Mouse (Mus musculus) heart, embryonic 16.5 days (tissue): Measurements from ENCODE around the gene Pou3f1. TPM values are rescaled to one million over a fixed set of nuclear protein-coding genes. Genes with fewer than 3 reads are reported as not detected.

Experiments used
- ATAC-seq: fragments of 200-750 bp; cut with Nextera tagmentation; replicated peaks from 2 replicates; pipeline ENCODE4 v1.8.0; 2017; ENCODE audit warnings: moderate number of reproducible peaks; ENCODE audit not compliant: insufficient read depth, low FRiP score; ENCODE audit errors: extremely low read depth
- H3K27ac ChIP-seq: fragments of 300-500 bp; sonication (generic); 2 replicates; pipeline ENCODE4 v1.5.1; 2014; ENCODE audit warnings: mild to moderate bottlenecking, low read length, control low read depth, moderate library complexity
- H3K27me3 ChIP-seq: fragments of 300-500 bp; sonication (generic); 2 replicates; pipeline ENCODE4 v1.6.1; 2014; ENCODE audit warnings: low read length, mixed read lengths; ENCODE audit not compliant: control insufficient read depth, insufficient read depth
- H3K36me3 ChIP-seq: fragments of 300-500 bp; sonication (generic); 2 replicates; pipeline ENCODE4 v1.6.1; 2014; ENCODE audit not compliant: control insufficient read depth, insufficient read depth
- H3K4me1 ChIP-seq: fragments of 300-500 bp; sonication (generic); 2 replicates; pipeline ENCODE4 v1.6.1; 2014; ENCODE audit warnings: low read length, mixed read lengths; ENCODE audit not compliant: control insufficient read depth, insufficient read depth
- H3K4me2 ChIP-seq: fragments of 300-500 bp; sonication (generic); 2 replicates; pipeline ENCODE4 v1.6.1; 2014; ENCODE audit warnings: low read depth, mild to moderate bottlenecking, control low read depth, low read length
- H3K4me3 ChIP-seq: fragments of 300-500 bp; sonication (generic); 2 replicates; pipeline ENCODE4 v1.5.1; 2014; ENCODE audit warnings: mild to moderate bottlenecking, control low read depth, low read length
- H3K9ac ChIP-seq: fragments of 300-500 bp; sonication (generic); 2 replicates; pipeline ENCODE4 v1.6.1; 2014; ENCODE audit warnings: low read length, control low read depth
- H3K9me3 ChIP-seq: fragments of 300-500 bp; sonication (generic); replicated peaks from 2 replicates; pipeline ENCODE4 v1.6.1; 2016; ENCODE audit warnings: low read length; ENCODE audit not compliant: control insufficient read depth
- WGBS: fragments of 180-500 bp; shearing (Covaris S2); extraction: QIAGEN DNeasy Blood & Tissue Kit; methylation state at CpG from one replicate; pipeline ENCODE4 v1.1.7; 2014; 5-methylcytosine and 5-hydroxymethylcytosine counted together
- polyA plus RNA-seq: library from polyadenylated mRNA; unstranded; fragments of >200 nt; fragmentation: Nextera tagmentation; extraction: Ambion mirVana; gene quantifications from 2 replicates; pipeline ENCODE4 v1.2.1, GENCODE M21; 2015

Pou3f1 gene
- polyA plus RNA-seq, 1 experiment from 2014 or later = 0.17 TPM

- no peak for ATAC-seq
- 6% methylated on average over 29 of the region's 31 CpGs for whole genome bisulfite sequencing
- Histone ChIP-seq H3K4me2 (peak overlapping the region; percentile 64), H3K9me3 (no peaks in the 10 kb centered on the region), H3K27ac (no peak overlapping the region), H3K4me3 (peak overlapping the region; percentile 19), H3K4me1 (peaks cover 13% of the 10 kb centered on the region), H3K36me3 (peaks cover 8% of the 10 kb centered on the region; the same call in 1 of the 2 replicates), H3K9ac (peak overlapping the region; percentile 30; the same call in 1 of the 2 replicates), H3K27me3 (peaks cover 30% of the 10 kb centered on the region)
Measured at GRCm38 (mm10) chr4:124672347-124673320, 16.0 kb downstream of the Pou3f1 start.

GRCm38 (mm10) chr4:124674334-124675032 lies 17.9 kb downstream of the Pou3f1 start:
- 65% methylated on average over 17 of the region's 17 CpGs for WGBS
- H3K4me3 ChIP-seq = no peak overlapping the region
- peaks cover 18% of the 10 kb centered on the region for H3K36me3 ChIP-seq
- H3K9me3 ChIP-seq = no peaks in the 10 kb centered on the region
- H3K27ac ChIP-seq = no peak overlapping the region
- no peak overlapping the region for H3K4me2 ChIP-seq
- no peak for ATAC-seq
- H3K27me3 ChIP-seq = peaks cover 27% of the 10 kb centered on the region
- H3K9ac ChIP-seq = no peak overlapping the region
- peaks cover 13% of the 10 kb centered on the region for H3K4me1 ChIP-seq

- Histone ChIP-seq H3K27ac (no peak overlapping the region), H3K36me3 (peaks cover 22% of the 10 kb centered on the region), H3K9me3 (no peaks in the 10 kb centered on the region), H3K4me3 (no peak overlapping the region), H3K4me1 (peaks cover 13% of the 10 kb centered on the region), H3K4me2 (no peak overlapping the region), H3K27me3 (peaks cover 27% of the 10 kb centered on the region), H3K9ac (no peak overlapping the region)
- WGBS = 6% methylated on average over 4 of the region's 4 CpGs
- no peak for ATAC-seq
Measured at GRCm38 (mm10) chr4:124675037-124675436, 18.4 kb downstream of the Pou3f1 start.

- Histone ChIP-seq H3K4me3 (no peak overlapping the region), H3K36me3 (peaks cover 25% of the 10 kb centered on the region), H3K27me3 (peaks cover 19% of the 10 kb centered on the region), H3K9ac (no peak overlapping the region), H3K27ac (no peak overlapping the region), H3K9me3 (no peaks in the 10 kb centered on the region), H3K4me1 (peaks cover 13% of the 10 kb centered on the region), H3K4me2 (no peak overlapping the region)
- WGBS = 88% methylated on average over 6 of the region's 6 CpGs
- ATAC-seq = no peak
Measured at GRCm38 (mm10) chr4:124675958-124676357, 19.4 kb downstream of the Pou3f1 start.

- Histone ChIP-seq H3K36me3 (peaks cover 52% of the 10 kb centered on the region), H3K27ac (no peak overlapping the region), H3K9me3 (no peaks in the 10 kb centered on the region), H3K4me3 (no peak overlapping the region), H3K4me1 (peaks cover 9% of the 10 kb centered on the region), H3K4me2 (no peak overlapping the region), H3K27me3 (no peaks in the 10 kb centered on the region), H3K9ac (no peak overlapping the region)
- no peak for ATAC-seq
- 49% methylated on average over 7 of the region's 7 CpGs for WGBS
Measured at GRCm38 (mm10) chr4:124682270-124682669, 25.7 kb downstream of the Pou3f1 start.

- Histone ChIP-seq H3K9ac (no peak overlapping the region), H3K4me1 (peaks cover 9% of the 10 kb centered on the region), H3K36me3 (peaks cover 46% of the 10 kb centered on the region), H3K4me2 (no peak overlapping the region), H3K4me3 (no peak overlapping the region), H3K27me3 (no peaks in the 10 kb centered on the region), H3K27ac (no peak overlapping the region), H3K9me3 (no peaks in the 10 kb centered on the region)
- ATAC-seq = no peak
- 88% methylated on average over 4 of the region's 4 CpGs for whole genome bisulfite sequencing
Measured at GRCm38 (mm10) chr4:124683474-124683873, 26.9 kb downstream of the Pou3f1 start.

GRCm38 (mm10) chr4:124685004-124685403 lies 28.4 kb downstream of the Pou3f1 start:
- H3K27me3 ChIP-seq = no peaks in the 10 kb centered on the region
- H3K36me3 ChIP-seq = peaks cover 35% of the 10 kb centered on the region

GRCm38 (mm10) chr4:124685453-124685852 lies 28.8 kb downstream of the Pou3f1 start:
- H3K4me3 ChIP-seq = no peak overlapping the region
- 62% methylated on average over 8 of the region's 8 CpGs for WGBS
- H3K27ac ChIP-seq = peak overlapping the region; percentile 41
- peaks cover 9% of the 10 kb centered on the region for H3K4me1 ChIP-seq
- H3K27me3 ChIP-seq = no peaks in the 10 kb centered on the region
- H3K36me3 ChIP-seq = peaks cover 33% of the 10 kb centered on the region
- no peak overlapping the region for H3K4me2 ChIP-seq
- no peak for ATAC-seq
- no peak overlapping the region for H3K9ac ChIP-seq
- H3K9me3 ChIP-seq = no peaks in the 10 kb centered on the region

More at GRCm38 (mm10) chr4:124685004-124685403, 28.4 kb downstream of the Pou3f1 start:
- 84% methylated on average over 4 of the region's 4 CpGs for WGBS
- peaks cover 9% of the 10 kb centered on the region for H3K4me1 ChIP-seq
- ATAC-seq = no peak
- no peak overlapping the region for H3K4me3 ChIP-seq
- H3K9ac ChIP-seq = no peak overlapping the region
- no peaks in the 10 kb centered on the region for H3K9me3 ChIP-seq
- no peak overlapping the region for H3K4me2 ChIP-seq
- no peak overlapping the region for H3K27ac ChIP-seq
